8 mouse cellular contexts compared by ENCODE assay signal in genomic region chr8:84966603-84967002, GRCm38 (mm10). TPM values are rescaled to one million over a fixed set of nuclear protein-coding genes. Genes with fewer than 3 reads are reported as not detected.
A peak's percentile ranks its signal among the peaks of the same experiment; 100 is the strongest.
DNase-seq lines count a peak whose midpoint lies in the region; ATAC-seq and TF ChIP-seq lines count a peak whose summit lies in the region.

No protein-coding gene starts in this region.

- no peak overlapping the region for H3K9ac ChIP-seq in kidney, postnatal 0 days (ENCODE audit: low read depth, low read length)
- peak overlapping the region; percentile 46; the same call in 1 of the 2 replicates for H3K9ac ChIP-seq in stomach, embryonic 16.5 days (ENCODE audit: low read length)

- 39% methylated on average over 3 of the region's 3 CpGs for whole genome bisulfite sequencing in kidney, postnatal 0 days
- WGBS in embryonic facial prominence, embryonic 10.5 days = 50% methylated on average over 3 of the region's 3 CpGs
- 51% methylated on average over 3 of the region's 3 CpGs for WGBS in limb, embryonic 10.5 days
- WGBS in stomach, embryonic 16.5 days = 31% methylated on average over 3 of the region's 3 CpGs

- DNase-seq in kidney, postnatal 0 days (ENCODE audit: low spot score) = no peak
- no peak for DNase-seq in kidney, postnatal 36 days
- DNase-seq in embryonic facial prominence, embryonic 10.5 days (ENCODE audit: low spot score) = no peak
- DNase-seq in limb, embryonic 10.5 days (ENCODE audit: low spot score) = peak; percentile 30
- DNase-seq in urinary bladder, postnatal 14 days (ENCODE audit: low spot score) = no peak
- DNase-seq in frontal cortex, postnatal 10 days (ENCODE audit: low spot score in 2 of 2) = no peak
- DNase-seq in embryo, embryonic 9.5 days (ENCODE audit: extremely low spot score) = no peak

- TF ChIP-seq CTCF in kidney, postnatal 0 days (IDR thresholded peaks at IDR 0.05; ENCODE audit: low read depth) = no peak

- no peak overlapping the region for H3K4me2 ChIP-seq in kidney, postnatal 0 days (ENCODE audit: low read length)
- H3K4me2 ChIP-seq in stomach, embryonic 16.5 days (ENCODE audit: low read depth, low read length) = peak overlapping the region; percentile 96; the same call in 1 of the 2 replicates

- peaks cover 32% of the 10 kb centered on the region for H3K4me1 ChIP-seq in kidney, postnatal 0 days (replicated peaks; ENCODE audit: insufficient read depth, low read length)
- H3K4me1 ChIP-seq in embryonic facial prominence, embryonic 10.5 days = peaks cover 60% of the 10 kb centered on the region
- peaks cover 47% of the 10 kb centered on the region for H3K4me1 ChIP-seq in limb, embryonic 10.5 days
- peaks cover 29% of the 10 kb centered on the region for H3K4me1 ChIP-seq in stomach, embryonic 16.5 days (ENCODE audit: control insufficient read depth, insufficient read depth, low read length)

- no peak overlapping the region for H3K4me3 ChIP-seq in kidney, postnatal 0 days (replicated peaks; ENCODE audit: low read depth, low read length)
- H3K4me3 ChIP-seq in embryonic facial prominence, embryonic 10.5 days = peak overlapping the region; percentile 75
- H3K4me3 ChIP-seq in limb, embryonic 10.5 days = peak overlapping the region; percentile 68
- H3K4me3 ChIP-seq in stomach, embryonic 16.5 days (replicated peaks; ENCODE audit: low read length) = no peak overlapping the region

- H3K9me3 ChIP-seq in kidney, postnatal 0 days (replicated peaks; ENCODE audit: low read length) = no peaks in the 10 kb centered on the region
- no peaks in the 10 kb centered on the region for H3K9me3 ChIP-seq in embryonic facial prominence, embryonic 10.5 days
- no peaks in the 10 kb centered on the region for H3K9me3 ChIP-seq in limb, embryonic 10.5 days (replicated peaks)
- no peaks in the 10 kb centered on the region for H3K9me3 ChIP-seq in stomach, embryonic 16.5 days (replicated peaks; ENCODE audit: control insufficient read depth, low read length)

- no peaks in the 10 kb centered on the region for H3K27me3 ChIP-seq in kidney, postnatal 0 days (ENCODE audit: insufficient read depth, low read length)
- no peaks in the 10 kb centered on the region for H3K27me3 ChIP-seq in embryonic facial prominence, embryonic 10.5 days (replicated peaks; ENCODE audit: low read depth, poor library complexity, severe bottlenecking)
- no peaks in the 10 kb centered on the region for H3K27me3 ChIP-seq in limb, embryonic 10.5 days (ENCODE audit: low read depth, poor library complexity, severe bottlenecking)
- H3K27me3 ChIP-seq in stomach, embryonic 16.5 days (ENCODE audit: control insufficient read depth, insufficient read depth, low read length) = no peaks in the 10 kb centered on the region

- peaks cover 7% of the 10 kb centered on the region; the same call in 1 of the 2 replicates for H3K36me3 ChIP-seq in kidney, postnatal 0 days (ENCODE audit: insufficient read depth, low read length)
- H3K36me3 ChIP-seq in embryonic facial prominence, embryonic 10.5 days (replicated peaks) = peaks cover 35% of the 10 kb centered on the region
- peaks cover 39% of the 10 kb centered on the region for H3K36me3 ChIP-seq in limb, embryonic 10.5 days
- no peaks in the 10 kb centered on the region; the same call in 1 of the 2 replicates for H3K36me3 ChIP-seq in stomach, embryonic 16.5 days (ENCODE audit: control insufficient read depth, insufficient read depth, low read length)

- 0 out of 2 replicates have a peak overlapping the region, but pooled peaks have one; percentile 21 for H3K27ac ChIP-seq in kidney, postnatal 0 days
- H3K27ac ChIP-seq in embryonic facial prominence, embryonic 10.5 days (replicated peaks) = peak overlapping the region; percentile 82
- H3K27ac ChIP-seq in limb, embryonic 10.5 days = peak overlapping the region; percentile 2; the same call in 1 of the 2 replicates
- peak overlapping the region; percentile 25 for H3K27ac ChIP-seq in stomach, embryonic 16.5 days (ENCODE audit: low read length)

- no peak for ATAC-seq in kidney, postnatal 0 days (replicated peaks; ENCODE audit: low FRiP score, low read depth)
- no peak for ATAC-seq in stomach, embryonic 16.5 days (ENCODE audit: insufficient read depth, low FRiP score)

RNA-seq across cellular contexts. Expression of gene Gm49661, which starts 2.6 kb away (rescaled TPM):
- not detected in 2 replicates for polyA plus RNA-seq in kidney, postnatal 0 days (2015; fragmentation: Nextera tagmentation; extraction: Ambion mirVana)
- not detected in 2 replicates for polyA plus RNA-seq in embryonic facial prominence, embryonic 10.5 days (2016; fragmentation: Nextera tagmentation; extraction: Ambion mirVana)
- polyA plus RNA-seq in limb, embryonic 10.5 days (2016; fragmentation: Nextera tagmentation; extraction: Ambion mirVana) = not detected in 2 replicates
- not detected in 2 replicates for polyA plus RNA-seq in stomach, embryonic 16.5 days (2015; fragmentation: Nextera tagmentation; extraction: Ambion mirVana)

RNA-seq across cellular contexts. Expression of gene Prdx2, which starts 2.8 kb away (rescaled TPM):
- polyA plus RNA-seq in kidney, postnatal 0 days (2015; fragmentation: Nextera tagmentation; extraction: Ambion mirVana) = 729 and 747 TPM in 2 replicates
- 1,193 and 1,272 TPM in 2 replicates for polyA plus RNA-seq in embryonic facial prominence, embryonic 10.5 days (2016; fragmentation: Nextera tagmentation; extraction: Ambion mirVana)
- polyA plus RNA-seq in limb, embryonic 10.5 days (2016; fragmentation: Nextera tagmentation; extraction: Ambion mirVana) = 1,175 and 1,260 TPM in 2 replicates
- 584 and 593 TPM in 2 replicates for polyA plus RNA-seq in stomach, embryonic 16.5 days (2015; fragmentation: Nextera tagmentation; extraction: Ambion mirVana)

RNA-seq across cellular contexts. Expression of gene Rnaseh2a, which starts 3.0 kb away (rescaled TPM):
- polyA plus RNA-seq in kidney, postnatal 0 days (2015; fragmentation: Nextera tagmentation; extraction: Ambion mirVana) = 101 and 103 TPM in 2 replicates
- 147 and 148 TPM in 2 replicates for polyA plus RNA-seq in embryonic facial prominence, embryonic 10.5 days (2016; fragmentation: Nextera tagmentation; extraction: Ambion mirVana)
- 156 and 168 TPM in 2 replicates for polyA plus RNA-seq in limb, embryonic 10.5 days (2016; fragmentation: Nextera tagmentation; extraction: Ambion mirVana)
- 97.5 and 108 TPM in 2 replicates for polyA plus RNA-seq in stomach, embryonic 16.5 days (2015; fragmentation: Nextera tagmentation; extraction: Ambion mirVana)

RNA-seq across cellular contexts. Expression of gene Junb, which starts 11.9 kb away (rescaled TPM):
- polyA plus RNA-seq in kidney, postnatal 0 days (2015; fragmentation: Nextera tagmentation; extraction: Ambion mirVana) = 22.7 and 27.7 TPM in 2 replicates
- 6.6 and 6.7 TPM in 2 replicates for polyA plus RNA-seq in embryonic facial prominence, embryonic 10.5 days (2016; fragmentation: Nextera tagmentation; extraction: Ambion mirVana)
- 9.9 and 14.4 TPM in 2 replicates for polyA plus RNA-seq in limb, embryonic 10.5 days (2016; fragmentation: Nextera tagmentation; extraction: Ambion mirVana)
- 21.6 and 25.8 TPM in 2 replicates for polyA plus RNA-seq in stomach, embryonic 16.5 days (2015; fragmentation: Nextera tagmentation; extraction: Ambion mirVana)

RNA-seq across cellular contexts. Expression of gene Rtbdn, which starts 19.8 kb away (rescaled TPM):
- polyA plus RNA-seq in kidney, postnatal 0 days (2015; fragmentation: Nextera tagmentation; extraction: Ambion mirVana) = 0.09 TPM in 1 of 2 replicates, not detected in the other
- 0.36 and 0.91 TPM in 2 replicates for polyA plus RNA-seq in embryonic facial prominence, embryonic 10.5 days (2016; fragmentation: Nextera tagmentation; extraction: Ambion mirVana)
- 0.44 and 0.58 TPM in 2 replicates for polyA plus RNA-seq in limb, embryonic 10.5 days (2016; fragmentation: Nextera tagmentation; extraction: Ambion mirVana)
- 0.19 and 0.28 TPM in 2 replicates for polyA plus RNA-seq in stomach, embryonic 16.5 days (2015; fragmentation: Nextera tagmentation; extraction: Ambion mirVana)

Comparison
In these comparisons a context has a peak if more than half of its experiments do, and no peak if none do; other contexts are left out.
1. H3K27ac ChIP-seq: peak in every context shown above with its lines; median percentile 82 in embryonic facial prominence, embryonic 10.5 days; 25 in stomach, embryonic 16.5 days; 21 in kidney, postnatal 0 days; 2 in limb, embryonic 10.5 days.
2. H3K4me3 ChIP-seq: peak in embryonic facial prominence, embryonic 10.5 days (single experiment) and limb, embryonic 10.5 days (single experiment); none in kidney, postnatal 0 days (single experiment) and stomach, embryonic 16.5 days (single experiment).